Mouse (Mus musculus): ENCODE measurements around the gene Bmpr2.
A peak's percentile ranks its signal among the peaks of the same experiment; 100 is the strongest.
"Not testable (repeated sequence)": the region's sequence is repeated elsewhere in the genome, so short reads cannot be mapped to it uniquely, and the experiment has no call there.

The Bmpr2 gene

GRCm38 (mm10) chr1:59763164-59763768 lies at the start of gene Bmpr2:
Gene Bmpr2 (plus strand): TSS chr1:59763400.
- DNase-seq, result peak; percentile 93

- DNase-seq, result peak; percentile 63
Measured at GRCm38 (mm10) chr1:59719900-59720299, 43.3 kb upstream of the Bmpr2 start.

GRCm38 (mm10) chr1:59725661-59726060 lies 37.5 kb upstream of the Bmpr2 start:
- no peak for DNase-seq

GRCm38 (mm10) chr1:59730106-59730505 lies 33.1 kb upstream of the Bmpr2 start:
- no peak for DNase-seq

DNA sequence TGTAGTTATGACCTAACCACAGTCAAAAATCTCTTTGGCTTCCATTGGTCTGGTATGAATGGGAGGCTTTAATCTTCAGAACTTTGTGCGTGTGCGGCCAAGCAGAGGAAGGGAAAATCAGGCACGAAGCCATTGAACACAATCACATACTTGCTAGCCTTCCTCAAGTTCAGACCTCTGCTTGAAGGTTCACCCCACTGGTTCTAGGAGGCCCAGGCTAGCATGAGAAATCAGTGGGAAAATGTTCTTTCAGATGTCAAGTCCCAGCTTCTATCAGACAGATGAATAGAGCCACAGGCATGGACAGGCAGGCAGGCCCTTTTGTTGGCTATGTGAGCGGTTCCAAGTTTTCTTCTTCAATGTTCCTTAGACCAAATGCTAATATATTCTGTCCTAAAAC lies 32.5 kb upstream of the Bmpr2 start:
- DNase-seq, result no peak

GRCm38 (mm10) chr1:59734076-59734475 lies 29.1 kb upstream of the Bmpr2 start:
- no peak for DNase-seq

DNA sequence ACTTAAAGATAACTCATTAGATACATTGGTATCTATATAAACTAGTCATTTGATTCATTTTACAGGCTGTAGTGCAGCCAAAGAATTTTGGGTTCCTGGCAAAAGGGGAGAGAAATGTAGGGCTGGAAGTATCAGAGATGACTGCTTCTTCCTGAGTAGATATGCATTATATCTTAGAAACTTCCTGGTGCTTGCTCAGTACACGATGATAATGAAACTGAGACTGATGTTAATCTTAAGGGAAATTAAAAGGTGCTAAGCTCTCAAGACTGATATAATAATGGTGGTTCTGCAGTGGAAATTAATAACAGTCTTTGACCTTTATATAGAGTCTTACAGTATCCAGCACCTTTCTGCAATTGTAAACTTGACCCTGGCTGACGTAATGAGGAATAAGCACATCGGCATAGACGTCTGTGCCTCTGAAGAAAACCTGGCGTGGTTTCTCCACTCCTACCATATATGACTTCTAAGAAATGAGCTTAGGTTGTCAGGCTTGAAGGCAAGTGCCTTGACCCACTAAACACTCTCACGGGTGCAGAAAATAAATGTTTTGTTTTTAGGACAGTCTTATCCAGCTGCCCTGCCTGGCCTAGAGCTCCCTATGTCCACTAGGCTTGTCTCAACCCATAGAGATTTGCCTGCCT lies 24.3 kb upstream of the Bmpr2 start:
- DNase-seq, result no peak

GRCm38 (mm10) chr1:59739577-59740354 lies 23.4 kb upstream of the Bmpr2 start:
- no peak for DNase-seq

DNA sequence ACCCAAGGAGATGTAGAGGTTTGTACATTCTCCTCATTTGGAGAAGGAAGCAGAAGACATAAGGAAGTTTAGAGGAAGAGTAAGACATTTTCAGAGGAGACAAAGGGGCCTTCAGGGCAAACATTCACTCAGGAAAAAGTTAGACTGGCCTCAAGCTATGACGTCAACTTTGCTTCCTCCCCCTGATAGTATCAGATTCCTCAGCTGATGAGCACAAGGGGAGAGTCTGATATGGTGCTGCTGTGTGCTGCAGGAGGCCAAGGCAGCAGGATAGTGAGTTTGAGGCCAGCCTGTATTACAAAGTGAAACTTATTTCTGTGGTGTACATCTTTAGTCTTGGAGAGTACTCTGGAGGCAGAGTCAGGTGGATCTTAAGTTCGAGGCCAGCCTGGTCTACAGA lies 14.2 kb upstream of the Bmpr2 start:
- DNase-seq, result no peak

DNA sequence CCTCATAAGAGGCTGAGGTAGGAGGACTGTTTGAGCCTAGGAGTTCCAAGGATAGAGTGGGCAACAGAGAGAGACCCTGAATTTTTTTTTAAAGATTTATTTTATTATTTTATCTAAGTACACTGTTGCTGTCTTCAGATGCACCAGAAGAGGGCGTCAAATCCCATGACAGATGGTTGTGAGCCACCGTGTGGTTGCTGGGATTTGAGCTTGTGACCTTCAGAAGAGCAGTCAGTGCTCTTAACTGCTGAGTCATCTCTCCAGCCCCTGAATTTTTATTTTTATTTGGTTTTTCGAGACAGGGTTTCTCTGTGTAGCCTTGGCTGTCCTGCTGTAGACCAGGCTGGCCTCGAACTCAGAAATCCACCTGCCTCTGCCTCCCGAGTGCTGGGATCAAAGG lies 13.5 kb upstream of the Bmpr2 start:
- DNase-seq, result not testable (repeated sequence)

DNA sequence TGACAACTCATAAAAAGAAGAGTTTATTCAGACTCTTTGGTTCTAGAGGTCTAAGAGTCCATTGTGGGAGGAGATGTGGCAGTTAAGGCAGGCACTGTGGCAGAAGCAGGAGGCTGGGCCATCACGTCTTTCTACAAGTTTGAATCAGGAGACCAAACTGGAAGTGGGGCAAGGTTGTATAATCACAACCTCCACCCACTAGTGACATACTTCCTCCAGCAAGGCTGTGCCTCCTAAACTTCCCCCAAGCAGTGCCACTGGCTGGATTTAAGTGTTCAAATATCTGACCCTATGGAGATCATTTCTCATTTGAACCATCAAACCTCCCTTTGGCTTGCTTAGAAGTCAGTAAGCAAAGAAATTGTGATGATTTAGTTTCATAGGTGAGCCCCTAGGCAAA lies 7.9 kb upstream of the Bmpr2 start:
- DNase-seq, result no peak

DNA sequence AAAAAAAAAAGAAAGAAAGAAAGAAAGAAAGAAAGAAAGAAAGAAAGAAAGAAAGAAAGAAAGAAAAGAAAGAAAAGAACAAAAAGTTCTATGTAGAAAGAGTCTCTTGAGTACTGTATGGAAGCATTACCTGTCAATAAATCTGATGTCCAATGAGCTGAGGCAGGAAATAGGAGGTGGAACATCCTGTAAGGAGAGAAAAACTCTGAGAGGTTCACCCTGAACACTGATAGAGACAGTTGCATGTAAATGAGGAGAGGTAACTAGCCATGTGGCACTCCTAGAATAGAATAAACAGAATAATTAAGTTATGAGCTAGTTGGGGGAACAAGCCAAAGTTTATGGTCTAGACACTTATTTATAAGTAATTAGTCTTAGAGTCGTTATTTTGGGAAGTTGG lies 4.9 kb upstream of the Bmpr2 start:
- DNase-seq, result peak; percentile 16

DNA sequence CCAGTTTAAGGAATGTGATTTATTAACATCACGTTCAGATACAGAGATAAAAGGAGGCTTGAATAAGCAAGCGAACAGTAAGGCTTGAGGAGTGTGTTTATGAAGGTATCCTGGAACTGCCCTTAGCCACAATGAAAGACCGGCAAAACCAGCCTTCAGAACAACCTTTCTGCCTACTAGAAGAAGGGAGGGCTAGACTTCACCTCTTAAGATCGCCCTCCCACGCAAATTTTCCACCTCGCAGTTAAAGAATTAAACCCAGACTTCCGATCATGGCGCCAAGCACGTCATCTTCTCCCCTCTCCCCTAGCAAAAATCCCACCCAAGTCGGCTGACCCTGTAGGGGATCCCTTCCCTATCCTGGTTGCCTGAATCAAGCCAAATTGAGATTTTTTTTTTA lies 992 bp upstream of the Bmpr2 start:
- DNase-seq, result no peak

GRCm38 (mm10) chr1:59762651-59763163 lies 493 bp upstream of the Bmpr2 start:
- DNase-seq, result peak; percentile 84

DNA sequence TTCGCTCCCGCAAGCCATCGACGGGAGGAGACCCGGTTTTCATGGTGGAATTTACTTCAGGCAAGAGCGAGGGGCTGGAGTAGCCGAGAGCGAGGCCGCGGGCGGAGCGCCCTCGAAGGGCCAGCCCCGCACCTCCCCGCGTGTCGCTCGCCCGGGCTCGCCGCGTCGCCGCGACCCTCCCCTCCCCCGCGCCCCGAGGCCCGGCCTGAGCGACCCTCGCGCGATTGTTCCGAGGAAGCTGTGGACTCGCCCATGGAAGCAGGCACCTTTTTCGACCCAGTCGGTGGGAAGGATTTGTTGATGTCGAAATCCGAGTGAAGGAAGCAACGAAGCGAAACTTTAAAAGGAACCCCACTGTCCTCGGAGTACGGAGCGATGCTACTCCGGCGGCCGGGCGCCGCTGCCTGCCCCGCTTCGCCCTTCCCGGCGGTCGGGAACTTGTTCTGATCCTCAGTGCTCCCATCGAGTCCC lies 616 bp downstream of the Bmpr2 start:
- DNase-seq, result no peak

DNA sequence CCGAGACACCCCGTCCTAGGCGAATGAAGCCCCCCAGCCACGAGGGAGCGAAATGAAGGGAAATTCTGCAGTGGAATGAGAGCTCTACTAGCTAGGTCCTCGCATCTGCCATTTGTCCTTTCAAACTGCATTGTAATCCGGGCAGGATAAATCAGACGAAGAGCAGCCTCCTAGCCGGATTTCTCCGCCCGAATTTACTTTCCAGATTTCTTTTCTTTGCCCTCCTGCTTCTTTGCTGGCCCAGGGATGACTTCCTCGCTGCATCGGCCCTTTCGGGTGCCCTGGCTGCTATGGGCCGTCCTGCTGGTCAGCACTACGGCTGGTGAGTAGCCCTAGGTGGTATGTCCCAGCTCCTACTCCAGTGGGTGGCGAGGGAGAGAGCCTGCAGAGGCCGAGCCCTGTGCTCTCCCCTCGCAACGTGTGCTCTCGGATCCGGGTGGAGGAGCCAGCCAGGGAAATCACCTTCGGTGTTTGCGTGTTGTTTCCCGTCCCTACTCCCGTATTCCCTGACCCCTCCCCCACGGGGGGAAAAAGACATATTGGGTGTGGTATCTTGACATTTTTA lies 1.3 kb downstream of the Bmpr2 start:
- peak; percentile 58 for DNase-seq

- no peak for DNase-seq
Measured at GRCm38 (mm10) chr1:59765279-59765678, 2.1 kb downstream of the Bmpr2 start.

DNA sequence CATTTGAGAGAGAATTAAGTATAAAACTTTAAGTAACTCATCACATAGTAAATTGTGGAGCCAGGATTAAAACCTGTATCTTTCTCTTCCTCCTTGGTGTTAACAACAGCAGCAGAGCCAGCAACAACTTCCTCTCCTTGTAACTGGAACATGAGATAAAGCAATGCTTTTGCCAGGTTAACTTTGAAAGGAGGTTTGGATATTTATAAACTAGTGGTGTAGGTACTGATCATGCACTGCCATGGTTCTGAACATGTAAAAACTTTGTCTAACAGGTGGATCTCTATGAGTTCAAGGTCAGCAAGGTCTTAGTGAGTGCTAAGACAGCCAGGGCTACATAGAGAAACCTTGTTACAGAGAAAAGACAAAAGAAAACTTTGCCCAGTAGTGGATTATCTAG lies 3.4 kb downstream of the Bmpr2 start:
- no peak for DNase-seq

GRCm38 (mm10) chr1:59771871-59772270 lies 8.7 kb downstream of the Bmpr2 start:
- no peak for DNase-seq

GRCm38 (mm10) chr1:59781080-59781479 lies 17.9 kb downstream of the Bmpr2 start:
- DNase-seq, result no peak

DNA sequence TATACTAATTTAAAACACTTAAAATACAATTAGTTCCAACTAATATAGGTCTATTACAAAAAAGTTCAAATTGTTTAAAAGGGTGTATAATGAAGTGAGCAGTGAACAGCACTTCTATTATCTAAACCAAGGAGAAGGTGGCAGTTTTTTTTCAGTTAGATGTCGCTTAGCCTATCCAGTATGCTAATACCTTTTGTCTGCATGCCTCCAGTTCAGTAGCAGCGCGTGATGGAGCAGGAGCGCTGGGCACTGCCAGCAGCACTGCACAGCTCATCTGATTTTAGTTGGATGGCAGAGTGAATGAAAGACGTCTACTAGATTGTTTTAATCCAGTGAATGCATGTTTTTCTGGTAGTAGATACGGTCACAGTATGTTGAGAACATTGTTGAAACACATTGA lies 25.8 kb downstream of the Bmpr2 start:
- DNase-seq, result peak; percentile 27

GRCm38 (mm10) chr1:59789741-59790140 lies 26.5 kb downstream of the Bmpr2 start:
- DNase-seq, result peak; percentile 60

DNA sequence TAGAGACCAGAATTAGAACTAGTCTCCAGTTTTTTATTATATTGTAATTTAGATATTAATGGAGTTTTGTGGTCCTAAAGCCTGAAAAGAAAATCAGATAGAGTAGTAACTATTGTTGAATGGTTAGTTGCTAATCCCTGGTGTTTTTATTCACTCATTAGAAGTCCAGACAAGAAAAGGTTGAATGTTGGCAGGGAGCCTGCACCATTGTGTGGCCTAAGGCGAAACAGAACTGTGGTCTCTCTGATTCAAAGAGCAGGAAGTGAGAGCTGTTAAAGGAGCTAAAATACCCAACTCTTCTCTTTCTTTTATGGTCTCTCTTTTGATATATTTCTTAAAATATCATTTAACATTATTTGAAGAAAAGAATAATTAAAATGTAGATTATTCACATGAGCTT lies 32.1 kb downstream of the Bmpr2 start:
- DNase-seq, result peak; percentile 34
